8 mouse cellular contexts compared by ENCODE assay signal in genomic region chr6:136875670-136876069, GRCm38 (mm10). TPM values are rescaled to one million over a fixed set of nuclear protein-coding genes. Genes with fewer than 3 reads are reported as not detected.
DNase-seq lines count a peak whose midpoint lies in the region; ATAC-seq and TF ChIP-seq lines count a peak whose summit lies in the region.

Mgp (minus strand) TSS chr6:136875823.

- no peaks in the 10 kb centered on the region for H3K4me1 ChIP-seq in forebrain, postnatal 0 days (ENCODE audit: insufficient read depth)
- no peaks in the 10 kb centered on the region for H3K4me1 ChIP-seq in forebrain, embryonic 11.5 days (replicated peaks; ENCODE audit: control insufficient read depth, insufficient read depth, low read length)
- peaks cover 4% of the 10 kb centered on the region; the same call in 1 of the 2 replicates for H3K4me1 ChIP-seq in intestine, embryonic 16.5 days (ENCODE audit: control insufficient read depth, insufficient read depth, low read length)
- H3K4me1 ChIP-seq in lung, adult 2 months (ENCODE audit: control insufficient read depth, insufficient read depth, low read length), result no peaks in the 10 kb centered on the region
- no peaks in the 10 kb centered on the region for H3K4me1 ChIP-seq in stomach, postnatal 0 days (replicated peaks; ENCODE audit: control insufficient read depth, insufficient read depth)
- no peaks in the 10 kb centered on the region for H3K4me1 ChIP-seq in forebrain, embryonic 10.5 days

- no peaks in the 10 kb centered on the region for H3K36me3 ChIP-seq in forebrain, postnatal 0 days (ENCODE audit: insufficient read depth)
- H3K36me3 ChIP-seq in forebrain, embryonic 11.5 days (ENCODE audit: control insufficient read depth, insufficient read depth, low read length), result no peaks in the 10 kb centered on the region
- no peaks in the 10 kb centered on the region for H3K36me3 ChIP-seq in intestine, embryonic 16.5 days (ENCODE audit: control insufficient read depth, insufficient read depth, low read length)
- no peaks in the 10 kb centered on the region for H3K36me3 ChIP-seq in stomach, postnatal 0 days (ENCODE audit: control insufficient read depth, insufficient read depth, low read length)
- H3K36me3 ChIP-seq in forebrain, embryonic 10.5 days (replicated peaks), result no peaks in the 10 kb centered on the region

- H3K4me2 ChIP-seq in forebrain, postnatal 0 days (ENCODE audit: low read depth), result no peak within 1 kb of the TSS
- H3K4me2 ChIP-seq in forebrain, embryonic 11.5 days (ENCODE audit: low read depth, low read length, severe bottlenecking), result no peak within 1 kb of the TSS
- H3K4me2 ChIP-seq in intestine, embryonic 16.5 days (ENCODE audit: low read depth, low read length), result peak within 1 kb of the TSS; percentile 27
- peak within 1 kb of the TSS; percentile 37 for H3K4me2 ChIP-seq in stomach, postnatal 0 days (replicated peaks; ENCODE audit: low read depth)

- WGBS in forebrain, postnatal 0 days, result 62% methylated on average over 9 of the region's 9 CpGs
- 61% methylated on average over 9 of the region's 9 CpGs for WGBS in forebrain, embryonic 11.5 days
- 37% methylated on average over 9 of the region's 9 CpGs for WGBS in intestine, embryonic 16.5 days
- 25% methylated on average over 9 of the region's 9 CpGs for WGBS in lung, adult 2 months
- 33% methylated on average over 9 of the region's 9 CpGs for whole genome bisulfite sequencing in stomach, postnatal 0 days
- WGBS in forebrain, embryonic 10.5 days, result 62% methylated on average over 9 of the region's 9 CpGs

- H3K4me3 ChIP-seq in forebrain, postnatal 0 days (ENCODE audit: low read depth, low read length), result no peak within 1 kb of the TSS
- H3K4me3 ChIP-seq in forebrain, embryonic 11.5 days (ENCODE audit: low read depth, low read length), result no peak within 1 kb of the TSS
- peak within 1 kb of the TSS; percentile 35 for H3K4me3 ChIP-seq in intestine, embryonic 16.5 days (ENCODE audit: low read length)
- H3K4me3 ChIP-seq in lung, adult 2 months (replicated peaks; ENCODE audit: extremely low read depth, low read depth, low read length), result peak within 1 kb of the TSS; percentile 66
- H3K4me3 ChIP-seq in stomach, postnatal 0 days (ENCODE audit: low read depth, low read length), result peak within 1 kb of the TSS; percentile 38
- no peak within 1 kb of the TSS for H3K4me3 ChIP-seq in forebrain, embryonic 10.5 days

- no peaks in the 10 kb centered on the region for H3K27me3 ChIP-seq in forebrain, postnatal 0 days (ENCODE audit: insufficient read depth, low read length)
- H3K27me3 ChIP-seq in forebrain, embryonic 11.5 days (ENCODE audit: control insufficient read depth, insufficient read depth, low read length), result no peaks in the 10 kb centered on the region
- H3K27me3 ChIP-seq in intestine, embryonic 16.5 days (replicated peaks; ENCODE audit: control insufficient read depth, insufficient read depth, low read length), result no peaks in the 10 kb centered on the region
- H3K27me3 ChIP-seq in stomach, postnatal 0 days (ENCODE audit: control insufficient read depth, insufficient read depth, low read length), result no peaks in the 10 kb centered on the region
- H3K27me3 ChIP-seq in forebrain, embryonic 10.5 days (ENCODE audit: poor library complexity, severe bottlenecking), result no peaks in the 10 kb centered on the region

- no peak for TF ChIP-seq CTCF in forebrain, postnatal 0 days (IDR thresholded peaks at IDR 0.05; ENCODE audit: low read depth)
- TF ChIP-seq CTCF in lung, adult 2 months (IDR thresholded peaks at IDR 0.05; ENCODE audit: insufficient read depth, low read length), result no peak
- TF ChIP-seq CTCF in stomach, postnatal 0 days (IDR thresholded peaks at IDR 0.05; ENCODE audit: low read depth), result no peak

- no peak within 1 kb of the TSS for H3K9ac ChIP-seq in forebrain, postnatal 0 days
- no peak within 1 kb of the TSS for H3K9ac ChIP-seq in forebrain, embryonic 11.5 days (ENCODE audit: low read length)
- peak within 1 kb of the TSS; percentile 64 for H3K9ac ChIP-seq in intestine, embryonic 16.5 days (ENCODE audit: low read depth, low read length)
- peak within 1 kb of the TSS; percentile 54; the same call in 1 of the 2 replicates for H3K9ac ChIP-seq in stomach, postnatal 0 days (ENCODE audit: low read length)

- ATAC-seq in forebrain, postnatal 0 days, result no peak
- no peak for ATAC-seq in forebrain, embryonic 11.5 days (replicated peaks; ENCODE audit: low FRiP score)
- ATAC-seq in intestine, embryonic 16.5 days, result peak; percentile 71
- ATAC-seq in stomach, postnatal 0 days (ENCODE audit: low FRiP score, low TSS enrichment), result peak; percentile 70; the same call in 1 of the 2 replicates

- peak; percentile 98 for TF ChIP-seq POLR2A in lung, adult 2 months (IDR thresholded peaks at IDR 0.05; ENCODE audit: borderline replicate concordance, extremely low read depth, low read depth, low read length)

- DNase-seq in forebrain, postnatal 0 days, result no peak
- DNase-seq in forebrain, embryonic 11.5 days (ENCODE audit: low spot score), result no peak
- DNase-seq in adrenal gland, postnatal 4 days (ENCODE audit: low spot score in 2 of 2), result no peak
- DNase-seq in gastrocnemius, postnatal 25 days, result peak; percentile 60
- peak; percentile 26 for DNase-seq in lung, adult 2 months
- DNase-seq in stomach, postnatal 0 days (ENCODE audit: low spot score), result peak; percentile 50
- no peak for DNase-seq in forebrain, embryonic 10.5 days (ENCODE audit: extremely low spot score, low spot score)

- no peak for TF ChIP-seq EP300 in stomach, postnatal 0 days (optimal IDR thresholded peaks at IDR 0.05)

- H3K27ac ChIP-seq in forebrain, postnatal 0 days (ENCODE audit: low read depth, low read length), result no peak within 1 kb of the TSS
- H3K27ac ChIP-seq in forebrain, embryonic 11.5 days (ENCODE audit: low read depth, low read length), result no peak within 1 kb of the TSS
- peak within 1 kb of the TSS; percentile 37; the same call in 1 of the 2 replicates for H3K27ac ChIP-seq in intestine, embryonic 16.5 days (ENCODE audit: low read length)
- peak within 1 kb of the TSS; percentile 78 for H3K27ac ChIP-seq in stomach, postnatal 0 days (replicated peaks)
- no peak within 1 kb of the TSS for H3K27ac ChIP-seq in forebrain, embryonic 10.5 days

- no peaks in the 10 kb centered on the region for H3K9me3 ChIP-seq in forebrain, postnatal 0 days (ENCODE audit: low read length)
- no peaks in the 10 kb centered on the region for H3K9me3 ChIP-seq in forebrain, embryonic 11.5 days (ENCODE audit: control insufficient read depth, low read length)
- no peaks in the 10 kb centered on the region for H3K9me3 ChIP-seq in intestine, embryonic 16.5 days (ENCODE audit: control insufficient read depth, low read length)
- no peaks in the 10 kb centered on the region for H3K9me3 ChIP-seq in stomach, postnatal 0 days (ENCODE audit: control insufficient read depth, low read length)
- H3K9me3 ChIP-seq in forebrain, embryonic 10.5 days, result no peaks in the 10 kb centered on the region

RNA-seq across cellular contexts. Expression of gene Mgp, which starts in this region (rescaled TPM):
- total RNA-seq in forebrain, postnatal 0 days (2014; rRNA removed), result 31.2 and 32.7 TPM in 2 replicates
- 39.9 and 57.8 TPM in 2 replicates for polyA plus RNA-seq in forebrain, postnatal 0 days (2015; fragmentation: Nextera tagmentation; extraction: Ambion mirVana)
- polyA plus RNA-seq in forebrain, embryonic 11.5 days (2014; fragmentation: Nextera tagmentation; extraction: Ambion mirVana), result 1.9 and 2.2 TPM in 2 replicates
- total RNA-seq in adrenal gland, postnatal 4 days (2021), result 100 to 1,000 TPM; 174 to 199 TPM
- total RNA-seq in gastrocnemius, postnatal 25 days (2021), result 100 to 1,000 TPM; 102 to 127 TPM
- polyA plus RNA-seq in intestine, embryonic 16.5 days (2015; fragmentation: Nextera tagmentation; extraction: Ambion mirVana), result 93.4 and 97.1 TPM in 2 replicates
- polyA plus RNA-seq in lung, adult 2 months (2012; rRNA removed), result 3,073 and 5,313 TPM in 2 replicates
- 392 and 473 TPM in 2 replicates for polyA plus RNA-seq in stomach, postnatal 0 days (2015; fragmentation: Nextera tagmentation; extraction: Ambion mirVana)
- 0.50 and 0.91 TPM in 2 replicates for polyA plus RNA-seq in forebrain, embryonic 10.5 days (2016; fragmentation: Nextera tagmentation; extraction: Ambion mirVana)

Comparison
In these comparisons a context has a peak if more than half of its experiments do, and no peak if none do; other contexts are left out.
1. RNA of gene Mgp (polyA plus RNA-seq): 3,073 to 5,313 TPM in lung, adult 2 months, 392 to 473 TPM in stomach, postnatal 0 days, 93.4 to 97.1 TPM in intestine, embryonic 16.5 days and 39.9 to 57.8 TPM in forebrain, postnatal 0 days; 1.9 to 2.2 TPM in forebrain, embryonic 11.5 days and 0.50 to 0.91 TPM in forebrain, embryonic 10.5 days; every median in the first group is over 10 times any median in the second.
2. ATAC-seq: peak in intestine, embryonic 16.5 days (single experiment) and stomach, postnatal 0 days (single experiment); none in forebrain, postnatal 0 days (single experiment) and forebrain, embryonic 11.5 days (single experiment).
3. DNase-seq: peak in gastrocnemius, postnatal 25 days (single experiment), lung, adult 2 months (single experiment) and stomach, postnatal 0 days (single experiment); none in forebrain, postnatal 0 days (single experiment), forebrain, embryonic 11.5 days (single experiment), adrenal gland, postnatal 4 days (0 of 2) and forebrain, embryonic 10.5 days (single experiment).
4. H3K27ac ChIP-seq: peak in intestine, embryonic 16.5 days (single experiment) and stomach, postnatal 0 days (single experiment); none in forebrain, postnatal 0 days (single experiment), forebrain, embryonic 11.5 days (single experiment) and forebrain, embryonic 10.5 days (single experiment).
5. H3K4me2 ChIP-seq: peak in intestine, embryonic 16.5 days (single experiment) and stomach, postnatal 0 days (single experiment); none in forebrain, postnatal 0 days (single experiment) and forebrain, embryonic 11.5 days (single experiment).
6. H3K4me3 ChIP-seq: peak in intestine, embryonic 16.5 days (single experiment), lung, adult 2 months (single experiment) and stomach, postnatal 0 days (single experiment); none in forebrain, postnatal 0 days (single experiment), forebrain, embryonic 11.5 days (single experiment) and forebrain, embryonic 10.5 days (single experiment).
7. H3K9ac ChIP-seq: peak in intestine, embryonic 16.5 days (single experiment) and stomach, postnatal 0 days (single experiment); none in forebrain, postnatal 0 days (single experiment) and forebrain, embryonic 11.5 days (single experiment).